In genomic region chr6:50982856-50983255, GRCm38 (mm10) we compare ENCODE assay signal across 15 mouse cellular contexts.
DNase-seq lines count a peak whose midpoint lies in the region; ATAC-seq lines count a peak whose summit lies in the region.
"Had no signal": no experiment of that assay in that cellular context is flagged by ENCODE, and none has a peak within 500 bp of the region (broad histone marks: within the 10 kb centered on the region; RNA-seq: fewer than 3 reads in every experiment).

No protein-coding gene starts in this region.

- no peaks in the 10 kb centered on the region for H3K36me3 ChIP-seq in heart, embryonic 15.5 days
- no peaks in the 10 kb centered on the region for H3K36me3 ChIP-seq in midbrain, embryonic 12.5 days
- no peaks in the 10 kb centered on the region for H3K36me3 ChIP-seq in midbrain, embryonic 13.5 days
- no peaks in the 10 kb centered on the region for H3K36me3 ChIP-seq in hindbrain, embryonic 16.5 days (ENCODE audit: control insufficient read depth, insufficient read depth, low read length)
- H3K36me3 ChIP-seq in stomach, embryonic 16.5 days (ENCODE audit: control insufficient read depth, insufficient read depth, low read length): no peaks in the 10 kb centered on the region
- H3K36me3 ChIP-seq: neural tube, embryonic 12.5 days had no signal

- H3K4me1 ChIP-seq in heart, embryonic 15.5 days (replicated peaks): peaks cover 23% of the 10 kb centered on the region
- H3K4me1 ChIP-seq in midbrain, embryonic 12.5 days: peaks cover 41% of the 10 kb centered on the region
- H3K4me1 ChIP-seq in midbrain, embryonic 13.5 days (replicated peaks): peaks cover 56% of the 10 kb centered on the region
- peaks cover 2% of the 10 kb centered on the region for H3K4me1 ChIP-seq in hindbrain, embryonic 16.5 days (ENCODE audit: control insufficient read depth, insufficient read depth, low read depth, low read length)
- H3K4me1 ChIP-seq in stomach, embryonic 16.5 days (ENCODE audit: control insufficient read depth, insufficient read depth, low read length): peaks cover 54% of the 10 kb centered on the region

- intact Hi-C loops in heart, postnatal 10 days (cut with DNase I): no loop called here

- H3K4me3 ChIP-seq in heart, embryonic 15.5 days: no peak overlapping the region
- H3K4me3 ChIP-seq in midbrain, embryonic 12.5 days: no peak overlapping the region
- no peak overlapping the region for H3K4me3 ChIP-seq in midbrain, embryonic 13.5 days (replicated peaks)
- no peak overlapping the region for H3K4me3 ChIP-seq in hindbrain, embryonic 16.5 days (ENCODE audit: low read length)
- no peak overlapping the region for H3K4me3 ChIP-seq in stomach, embryonic 16.5 days (replicated peaks; ENCODE audit: low read length)
- H3K4me3 ChIP-seq: erythroblast, embryonic 14.5 days; neural tube, embryonic 12.5 days had no signal

- DNase-seq in heart, postnatal 10 days: no peak
- no peak for DNase-seq in cerebellum, adult 11-12 months
- DNase-seq: cerebellum, postnatal 25 days; heart, postnatal 14 days; liver, postnatal 0 days; right cerebral cortex, adult 18-20 months; thymus, postnatal 4 days had no signal

- H3K27ac ChIP-seq in heart, embryonic 15.5 days: peak overlapping the region; percentile 59; the same call in 1 of the 2 replicates
- peak overlapping the region; percentile 63 for H3K27ac ChIP-seq in midbrain, embryonic 12.5 days (replicated peaks)
- H3K27ac ChIP-seq in midbrain, embryonic 13.5 days: no peak overlapping the region
- H3K27ac ChIP-seq in hindbrain, embryonic 16.5 days (ENCODE audit: low read depth, low read length): 0 out of 2 replicates have a peak overlapping the region, but pooled peaks have one; percentile 14
- peak overlapping the region; percentile 91 for H3K27ac ChIP-seq in stomach, embryonic 16.5 days (ENCODE audit: low read length)
- H3K27ac ChIP-seq: neural tube, embryonic 12.5 days had no signal

- H3K9ac ChIP-seq in heart, embryonic 15.5 days: no peak overlapping the region
- H3K9ac ChIP-seq in midbrain, embryonic 12.5 days (replicated peaks): no peak overlapping the region
- H3K9ac ChIP-seq in midbrain, embryonic 13.5 days (replicated peaks): no peak overlapping the region
- H3K9ac ChIP-seq in hindbrain, embryonic 16.5 days (ENCODE audit: low read depth, low read length): no peak overlapping the region
- no peak overlapping the region for H3K9ac ChIP-seq in stomach, embryonic 16.5 days (ENCODE audit: low read length)
- H3K9ac ChIP-seq: liver, postnatal 0 days; neural tube, embryonic 12.5 days had no signal

- no peak for ATAC-seq in heart, embryonic 15.5 days (replicated peaks; ENCODE audit: insufficient number of reproducible peaks, insufficient read depth, low FRiP score, low read depth)
- ATAC-seq in midbrain, embryonic 12.5 days (ENCODE audit: low FRiP score, low read depth): no peak
- ATAC-seq in midbrain, embryonic 13.5 days: no peak
- no peak for ATAC-seq in hindbrain, embryonic 16.5 days
- ATAC-seq in stomach, embryonic 16.5 days (ENCODE audit: insufficient read depth, low FRiP score): no peak
- ATAC-seq in monocyte, adult 5-6 weeks (replicated peaks; ENCODE audit: insufficient number of reproducible peaks, low FRiP score, low TSS enrichment, poor library complexity, severe bottlenecking): no peak
- ATAC-seq: liver, postnatal 0 days had no signal

- H3K27me3 ChIP-seq in heart, embryonic 15.5 days: no peaks in the 10 kb centered on the region
- no peaks in the 10 kb centered on the region for H3K27me3 ChIP-seq in midbrain, embryonic 12.5 days
- H3K27me3 ChIP-seq in midbrain, embryonic 13.5 days: no peaks in the 10 kb centered on the region
- no peaks in the 10 kb centered on the region for H3K27me3 ChIP-seq in hindbrain, embryonic 16.5 days (replicated peaks; ENCODE audit: control insufficient read depth, insufficient read depth, low read length)
- H3K27me3 ChIP-seq in stomach, embryonic 16.5 days (ENCODE audit: control insufficient read depth, insufficient read depth, low read length): no peaks in the 10 kb centered on the region
- H3K27me3 ChIP-seq: neural tube, embryonic 12.5 days had no signal

- no peaks in the 10 kb centered on the region for H3K9me3 ChIP-seq in heart, embryonic 15.5 days (replicated peaks)
- no peaks in the 10 kb centered on the region for H3K9me3 ChIP-seq in midbrain, embryonic 12.5 days
- H3K9me3 ChIP-seq in midbrain, embryonic 13.5 days: no peaks in the 10 kb centered on the region
- no peaks in the 10 kb centered on the region for H3K9me3 ChIP-seq in hindbrain, embryonic 16.5 days (ENCODE audit: control insufficient read depth, low read length)
- H3K9me3 ChIP-seq in stomach, embryonic 16.5 days (replicated peaks; ENCODE audit: control insufficient read depth, low read length): no peaks in the 10 kb centered on the region
- H3K9me3 ChIP-seq: neural tube, embryonic 12.5 days had no signal

- no peak overlapping the region for H3K4me2 ChIP-seq in heart, embryonic 15.5 days
- H3K4me2 ChIP-seq in midbrain, embryonic 12.5 days (replicated peaks): no peak overlapping the region
- H3K4me2 ChIP-seq in midbrain, embryonic 13.5 days (replicated peaks): no peak overlapping the region
- H3K4me2 ChIP-seq in hindbrain, embryonic 16.5 days (ENCODE audit: low read length): no peak overlapping the region
- H3K4me2 ChIP-seq in stomach, embryonic 16.5 days (ENCODE audit: low read depth, low read length): no peak overlapping the region
- H3K4me2 ChIP-seq: neural tube, embryonic 12.5 days had no signal

- 54% methylated on average over 4 of the region's 4 CpGs for WGBS in heart, embryonic 15.5 days
- 65% methylated on average over 4 of the region's 4 CpGs for WGBS in midbrain, embryonic 12.5 days
- WGBS in midbrain, embryonic 13.5 days: 75% methylated on average over 4 of the region's 4 CpGs
- WGBS in hindbrain, embryonic 16.5 days: 78% methylated on average over 4 of the region's 4 CpGs
- 48% methylated on average over 4 of the region's 4 CpGs for WGBS in stomach, embryonic 16.5 days
